Mouse (Mus musculus): ENCODE results near the gene Fbxo47.

Fbxo47 gene

GRCm38 (mm10) chr11:97810356-97810755, 73.6 kb downstream of the Fbxo47 start:
- no peak for DNase-seq

GRCm38 (mm10) chr11:97809235-97810121, 74.5 kb downstream of the Fbxo47 start:
- DNase-seq, result no peak

- no peak for DNase-seq
Observed at GRCm38 (mm10) chr11:97808621-97809234, 75.2 kb downstream of the Fbxo47 start.

GRCm38 (mm10) chr11:97808093-97808492, 75.9 kb downstream of the Fbxo47 start:
- no peak for DNase-seq

- no peak for DNase-seq
Observed at GRCm38 (mm10) chr11:97807626-97808025, 76.3 kb downstream of the Fbxo47 start.

- no peak for DNase-seq
Observed at GRCm38 (mm10) chr11:97806613-97806964, 77.4 kb downstream of the Fbxo47 start.

- no peak for DNase-seq
Observed at GRCm38 (mm10) chr11:97805662-97806612, 78.0 kb downstream of the Fbxo47 start.

GRCm38 (mm10) chr11:97804841-97805661, 78.9 kb downstream of the Fbxo47 start:
- no peak for DNase-seq

GRCm38 (mm10) chr11:97803847-97804246, 80.1 kb downstream of the Fbxo47 start:
- no peak for DNase-seq

Data from right cerebral cortex, postnatal 14 days (tissue).